Mouse (Mus musculus): ENCODE data around the gene Kcnk6. TPM values are rescaled to one million over a fixed set of nuclear protein-coding genes. Genes with fewer than 3 reads are reported as not detected.
"Not testable (repeated sequence)": the region's sequence is repeated elsewhere in the genome, so short reads cannot be mapped to it uniquely, and the experiment has no call there.

Kcnk6 gene
- total and polyA plus RNA-seq, 2 experiments from 2014 or later: 1.5 to 6.1 TPM

GRCm38 (mm10) chr7:29247706-29248105, 15.4 kb upstream of the Kcnk6 start:
- DNase-seq (ENCODE audit: low spot score): no peak
- Histone ChIP-seq H3K4me2 (ENCODE audit: low read depth, low read length) (peak overlapping the region; percentile 45), H3K4me3 (ENCODE audit: low read length) (peak overlapping the region; percentile 6; the same call in 1 of the 2 replicates), H3K9ac (replicated peaks; ENCODE audit: low read length) (0 out of 2 replicates have a peak overlapping the region, but pooled peaks have one; percentile 4), H3K4me1 (ENCODE audit: insufficient read depth, low read length) (no peaks in the 10 kb centered on the region), H3K9me3 (ENCODE audit: low read length) (no peaks in the 10 kb centered on the region), H3K36me3 (ENCODE audit: insufficient read depth, low read length) (peaks cover 3% of the 10 kb centered on the region; the same call in 1 of the 2 replicates), H3K27me3 (ENCODE audit: insufficient read depth, low read length) (no peaks in the 10 kb centered on the region), H3K27ac (no peak overlapping the region)
- TF ChIP-seq CTCF (IDR thresholded peaks at IDR 0.05; ENCODE audit: low read depth): no peak
- 30% methylated on average over 19 of the region's 19 CpGs for WGBS
- ATAC-seq: peak; percentile 42; the same call in 1 of the 2 replicates

- Histone ChIP-seq H3K36me3 (ENCODE audit: insufficient read depth, low read length) (peaks cover 3% of the 10 kb centered on the region; the same call in 1 of the 2 replicates), H3K4me2 (ENCODE audit: low read depth, low read length) (peak overlapping the region; percentile 45), H3K9ac (replicated peaks; ENCODE audit: low read length) (no peak overlapping the region), H3K4me1 (ENCODE audit: insufficient read depth, low read length) (no peaks in the 10 kb centered on the region), H3K27me3 (ENCODE audit: insufficient read depth, low read length) (no peaks in the 10 kb centered on the region), H3K9me3 (ENCODE audit: low read length) (no peaks in the 10 kb centered on the region), H3K4me3 (ENCODE audit: low read length) (0 out of 2 replicates have a peak overlapping the region, but pooled peaks have one; percentile 6), H3K27ac (no peak overlapping the region)
- DNase-seq (ENCODE audit: low spot score) (peak; percentile 71), ATAC-seq (peak; percentile 57)
- 25% methylated on average over 16 of the region's 16 CpGs for WGBS
- peak; percentile 95 for TF ChIP-seq CTCF (IDR thresholded peaks at IDR 0.05; ENCODE audit: low read depth)
Observed at GRCm38 (mm10) chr7:29247314-29247700, 15.0 kb upstream of the Kcnk6 start.

GRCm38 (mm10) chr7:29246619-29247313, 14.5 kb upstream of the Kcnk6 start:
- no peaks in the 10 kb centered on the region for H3K4me1 ChIP-seq (ENCODE audit: insufficient read depth, low read length)
- no peak overlapping the region for H3K27ac ChIP-seq
- H3K36me3 ChIP-seq (ENCODE audit: insufficient read depth, low read length): peaks cover 3% of the 10 kb centered on the region; the same call in 1 of the 2 replicates
- DNase-seq (ENCODE audit: low spot score): no peak
- WGBS: 91% methylated on average over 21 of the region's 21 CpGs
- no peak for TF ChIP-seq CTCF (IDR thresholded peaks at IDR 0.05; ENCODE audit: low read depth)
- H3K4me3 ChIP-seq (ENCODE audit: low read length): no peak overlapping the region
- no peak overlapping the region for H3K9ac ChIP-seq (replicated peaks; ENCODE audit: low read length)
- H3K9me3 ChIP-seq (ENCODE audit: low read length): no peaks in the 10 kb centered on the region
- no peaks in the 10 kb centered on the region for H3K27me3 ChIP-seq (ENCODE audit: insufficient read depth, low read length)
- no peak for ATAC-seq
- no peak overlapping the region for H3K4me2 ChIP-seq (ENCODE audit: low read depth, low read length)

- no peaks in the 10 kb centered on the region for H3K9me3 ChIP-seq (ENCODE audit: low read length)
- DNase-seq (ENCODE audit: low spot score) (no peak), ATAC-seq (no peak)
- H3K27me3 ChIP-seq (ENCODE audit: insufficient read depth, low read length): no peaks in the 10 kb centered on the region
- WGBS: 81% methylated on average over 5 of the region's 5 CpGs
- no peak for TF ChIP-seq CTCF (IDR thresholded peaks at IDR 0.05; ENCODE audit: low read depth)
- H3K9ac ChIP-seq (replicated peaks; ENCODE audit: low read length): no peak overlapping the region
- H3K4me2 ChIP-seq (ENCODE audit: low read depth, low read length): no peak overlapping the region
- H3K36me3 ChIP-seq (ENCODE audit: insufficient read depth, low read length): peaks cover 3% of the 10 kb centered on the region; the same call in 1 of the 2 replicates
- H3K4me1 ChIP-seq (ENCODE audit: insufficient read depth, low read length): no peaks in the 10 kb centered on the region
- no peak overlapping the region for H3K4me3 ChIP-seq (ENCODE audit: low read length)
- H3K27ac ChIP-seq: no peak overlapping the region
Observed at GRCm38 (mm10) chr7:29246015-29246414, 13.7 kb upstream of the Kcnk6 start.

- 83% methylated on average over 7 of the region's 7 CpGs for WGBS
- no peaks in the 10 kb centered on the region for H3K27me3 ChIP-seq (ENCODE audit: insufficient read depth, low read length)
- H3K36me3 ChIP-seq (ENCODE audit: insufficient read depth, low read length): peaks cover 3% of the 10 kb centered on the region; the same call in 1 of the 2 replicates
- no peak overlapping the region for H3K27ac ChIP-seq
- TF ChIP-seq CTCF (IDR thresholded peaks at IDR 0.05; ENCODE audit: low read depth): peak; percentile 66
- no peak overlapping the region for H3K4me2 ChIP-seq (ENCODE audit: low read depth, low read length)
- no peak overlapping the region for H3K4me3 ChIP-seq (ENCODE audit: low read length)
- DNase-seq (ENCODE audit: low spot score): no peak
- no peak for ATAC-seq
- no peaks in the 10 kb centered on the region for H3K4me1 ChIP-seq (ENCODE audit: insufficient read depth, low read length)
- no peak overlapping the region for H3K9ac ChIP-seq (replicated peaks; ENCODE audit: low read length)
- no peaks in the 10 kb centered on the region for H3K9me3 ChIP-seq (ENCODE audit: low read length)
Observed at GRCm38 (mm10) chr7:29244732-29245416, 12.6 kb upstream of the Kcnk6 start.

GRCm38 (mm10) chr7:29238019-29238967, 6.0 kb upstream of the Kcnk6 start, which contains the start of gene Yif1b:
Yif1b (plus strand) TSS chr7:29238329.
- Histone ChIP-seq H3K4me2 (ENCODE audit: low read depth, low read length) (peak within 1 kb of the TSS; percentile 68), H3K27me3 (ENCODE audit: insufficient read depth, low read length) (peaks cover 4% of the 10 kb centered on the region; the same call in 1 of the 2 replicates), H3K9ac (replicated peaks; ENCODE audit: low read length) (peak within 1 kb of the TSS; percentile 64), H3K9me3 (ENCODE audit: low read length) (no peaks in the 10 kb centered on the region), H3K4me1 (ENCODE audit: insufficient read depth, low read length) (no peaks in the 10 kb centered on the region), H3K27ac (peak within 1 kb of the TSS; percentile 76), H3K4me3 (ENCODE audit: low read length) (peak within 1 kb of the TSS; percentile 66), H3K36me3 (ENCODE audit: insufficient read depth, low read length) (no peaks in the 10 kb centered on the region)
- DNase-seq (ENCODE audit: low spot score): peak; percentile 100
- TF ChIP-seq CTCF (IDR thresholded peaks at IDR 0.05; ENCODE audit: low read depth): no peak; the same call in 1 of the 2 replicates
- peak; percentile 99 for ATAC-seq
- WGBS: under 1% methylated on average over 60 of the region's 60 CpGs

- H3K9me3 ChIP-seq (ENCODE audit: low read length); H3K4me1 ChIP-seq (ENCODE audit: insufficient read depth, low read length); H3K36me3 ChIP-seq (ENCODE audit: insufficient read depth, low read length); DNase-seq (ENCODE audit: low spot score): not testable (repeated sequence)
- Histone ChIP-seq H3K4me2 (ENCODE audit: low read depth, low read length) (peak overlapping the region; percentile 68), H3K27ac (peak overlapping the region; percentile 76; the same call in 1 of the 2 replicates), H3K27me3 (ENCODE audit: insufficient read depth, low read length) (peaks cover 11% of the 10 kb centered on the region), H3K4me3 (ENCODE audit: low read length) (peak overlapping the region; percentile 66), H3K9ac (replicated peaks; ENCODE audit: low read length) (0 out of 2 replicates have a peak overlapping the region, but pooled peaks have one; percentile 35)
- ATAC-seq: 0 out of 2 replicates have a peak, but pooled peaks have one; percentile 1
- WGBS: 28% methylated on average over 6 of the region's 6 CpGs
Observed at GRCm38 (mm10) chr7:29237596-29237995, 5.3 kb upstream of the Kcnk6 start.
